Mouse (Mus musculus) intestine, embryonic 16.5 days (tissue): ENCODE measurements around the gene Ergic2. TPM values are rescaled to one million over a fixed set of nuclear protein-coding genes. Genes with fewer than 3 reads are reported as not detected.
A peak's percentile ranks its signal among the peaks of the same experiment; 100 is the strongest.

Source experiments
- ATAC-seq: fragments of 200-750 bp; cut with Nextera tagmentation; 2 replicates; pipeline ENCODE4 v1.8.0; 2017; ENCODE audit warnings: moderate TSS enrichment, moderate library complexity
- H3K27ac ChIP-seq: fragments of 300-500 bp; sonication (generic); 2 replicates; pipeline ENCODE4 v1.5.1; 2014; ENCODE audit warnings: mild to moderate bottlenecking, low read length
- H3K27me3 ChIP-seq: fragments of 300-500 bp; sonication (generic); replicated peaks from 2 replicates; pipeline ENCODE4 v1.6.1; 2014; ENCODE audit warnings: low read length, control low read depth, mixed read lengths; ENCODE audit not compliant: control insufficient read depth, insufficient read depth
- H3K36me3 ChIP-seq: fragments of 300-500 bp; sonication (generic); 2 replicates; pipeline ENCODE4 v1.6.1; 2014; ENCODE audit warnings: low read length, control low read depth; ENCODE audit not compliant: control insufficient read depth, insufficient read depth
- H3K4me1 ChIP-seq: fragments of 300-500 bp; sonication (generic); 2 replicates; pipeline ENCODE4 v1.6.1; 2014; ENCODE audit warnings: low read length, control low read depth, mixed read lengths; ENCODE audit not compliant: control insufficient read depth, insufficient read depth
- H3K4me2 ChIP-seq: fragments of 300-500 bp; sonication (generic); 2 replicates; pipeline ENCODE4 v1.6.1; 2014; ENCODE audit warnings: low read depth, low read length, control low read depth
- H3K4me3 ChIP-seq: fragments of 300-500 bp; sonication (generic); 2 replicates; pipeline ENCODE4 v1.5.1; 2014; ENCODE audit warnings: mild to moderate bottlenecking, low read length
- H3K9ac ChIP-seq: fragments of 300-500 bp; sonication (generic); 2 replicates; pipeline ENCODE4 v1.6.1; 2014; ENCODE audit warnings: low read depth, low read length
- H3K9me3 ChIP-seq: fragments of 300-500 bp; sonication (generic); 2 replicates; pipeline ENCODE4 v1.6.1; 2016; ENCODE audit warnings: low read length, control low read depth; ENCODE audit not compliant: control insufficient read depth
- WGBS: fragments of 180-500 bp; shearing (Covaris S2); extraction: QIAGEN DNeasy Blood & Tissue Kit; methylation state at CpG from one replicate; pipeline ENCODE4 v1.1.7; 2014; 5-methylcytosine and 5-hydroxymethylcytosine counted together
- polyA plus RNA-seq: library from polyadenylated mRNA; unstranded; fragments of >200 nt; fragmentation: Nextera tagmentation; extraction: Ambion mirVana; gene quantifications from 2 replicates; pipeline ENCODE4 v1.2.1, GENCODE M21; 2015

Ergic2 gene
- polyA plus RNA-seq, 1 experiment from 2014 or later, result 206 TPM

GRCm38 (mm10) chr6:148218235-148219076, 6.3 kb upstream of the Ergic2 start:
- no peak for ATAC-seq
- 79% methylated on average over 2 of the region's 2 CpGs for WGBS

GRCm38 (mm10) chr6:148216752-148217151, 4.6 kb upstream of the Ergic2 start:
- H3K36me3 ChIP-seq, result no peaks in the 10 kb centered on the region
- 91% methylated on average over 4 of the region's 4 CpGs for WGBS
- no peak overlapping the region for H3K4me2 ChIP-seq
- H3K4me3 ChIP-seq, result no peak overlapping the region
- no peak overlapping the region for H3K27ac ChIP-seq
- peaks cover 11% of the 10 kb centered on the region; the same call in 1 of the 2 replicates for H3K4me1 ChIP-seq
- H3K9ac ChIP-seq, result no peak overlapping the region
- no peaks in the 10 kb centered on the region for H3K9me3 ChIP-seq
- no peaks in the 10 kb centered on the region for H3K27me3 ChIP-seq
- no peak for ATAC-seq

More at GRCm38 (mm10) chr6:148218235-148219076, 6.3 kb upstream of the Ergic2 start:
- no peak overlapping the region for H3K4me3 ChIP-seq
- no peak overlapping the region for H3K9ac ChIP-seq
- H3K27ac ChIP-seq, result no peak overlapping the region
- H3K4me2 ChIP-seq, result no peak overlapping the region
- H3K36me3 ChIP-seq, result no peaks in the 10 kb centered on the region
- H3K9me3 ChIP-seq, result no peaks in the 10 kb centered on the region
- 0 out of 2 replicates have a peak, but pooled peaks cover 6% of the 10 kb centered on the region for H3K4me1 ChIP-seq
- no peaks in the 10 kb centered on the region for H3K27me3 ChIP-seq

GRCm38 (mm10) chr6:148214765-148215164, 2.6 kb upstream of the Ergic2 start:
- WGBS, result 3% methylated on average over 5 of the region's 5 CpGs

GRCm38 (mm10) chr6:148211391-148211876, 740 bp downstream of the Ergic2 start:
- H3K4me3 ChIP-seq, result peak overlapping the region; percentile 80
- peak overlapping the region; percentile 98 for H3K9ac ChIP-seq
- H3K4me1 ChIP-seq, result peaks cover 14% of the 10 kb centered on the region
- no peaks in the 10 kb centered on the region for H3K27me3 ChIP-seq
- peak overlapping the region; percentile 75 for H3K4me2 ChIP-seq
- under 1% methylated on average over 51 of the region's 51 CpGs for WGBS
- H3K36me3 ChIP-seq, result no peaks in the 10 kb centered on the region
- ATAC-seq, result peak; percentile 66
- H3K9me3 ChIP-seq, result no peaks in the 10 kb centered on the region
- H3K27ac ChIP-seq, result peak overlapping the region; percentile 82

More at GRCm38 (mm10) chr6:148214765-148215164, 2.6 kb upstream of the Ergic2 start:
- Histone ChIP-seq H3K27ac (no peak overlapping the region), H3K4me2 (no peak overlapping the region), H3K9ac (no peak overlapping the region), H3K9me3 (no peaks in the 10 kb centered on the region), H3K27me3 (no peaks in the 10 kb centered on the region), H3K4me3 (no peak overlapping the region), H3K36me3 (no peaks in the 10 kb centered on the region), H3K4me1 (peaks cover 14% of the 10 kb centered on the region)
- no peak for ATAC-seq

DNA sequence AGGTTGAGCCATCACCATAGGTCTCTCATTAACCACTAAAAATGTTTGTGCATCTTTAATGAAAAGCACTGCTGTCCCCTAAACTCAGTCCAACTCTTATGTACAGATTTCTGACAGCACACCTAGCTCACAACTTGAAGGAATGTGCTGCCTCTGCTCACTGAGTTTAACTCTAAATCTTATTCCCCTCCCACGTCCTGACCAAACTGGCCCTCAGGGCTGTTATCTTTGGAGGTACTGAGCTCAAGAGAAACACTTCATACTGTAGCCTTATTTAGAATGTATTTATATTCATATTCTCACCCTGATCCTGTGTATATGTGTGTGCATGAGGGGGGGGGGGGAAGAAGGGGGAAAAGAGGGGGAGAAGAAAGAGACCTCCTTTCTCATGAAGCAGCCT, 4.7 kb downstream of the Ergic2 start:
- no peak overlapping the region for H3K4me2 ChIP-seq
- 56% methylated on average over 1 of the region's 1 CpGs for WGBS
- ATAC-seq, result no peak
- H3K9me3 ChIP-seq, result no peaks in the 10 kb centered on the region
- no peak overlapping the region for H3K27ac ChIP-seq
- no peaks in the 10 kb centered on the region for H3K36me3 ChIP-seq
- H3K9ac ChIP-seq, result no peak overlapping the region
- no peaks in the 10 kb centered on the region for H3K27me3 ChIP-seq
- peaks cover 3% of the 10 kb centered on the region; the same call in 1 of the 2 replicates for H3K4me1 ChIP-seq
- no peak overlapping the region for H3K4me3 ChIP-seq

DNA sequence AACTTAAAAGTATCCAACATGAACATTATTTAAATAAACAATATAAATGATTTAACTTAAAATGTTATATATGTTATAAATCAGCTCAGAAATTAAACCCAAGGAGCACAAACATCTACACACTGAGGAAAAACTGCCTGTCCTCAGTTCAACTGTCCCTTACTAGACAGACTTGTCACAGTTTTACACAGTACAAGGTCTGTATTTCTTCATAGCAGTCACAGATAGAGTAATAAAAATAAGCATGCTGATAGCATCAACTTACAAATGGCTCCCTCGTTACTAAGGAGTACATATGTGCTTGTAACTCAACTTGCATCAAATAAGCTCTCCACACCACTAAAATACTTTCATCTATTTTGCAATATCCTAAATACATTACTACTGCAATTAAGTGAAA, 7.0 kb downstream of the Ergic2 start:
- peak; percentile 71 for ATAC-seq

GRCm38 (mm10) chr6:148199729-148200128, 12.4 kb downstream of the Ergic2 start:
- WGBS, result 78% methylated on average over 3 of the region's 3 CpGs
- Histone ChIP-seq H3K27ac (peak overlapping the region; percentile 43), H3K9ac (no peak overlapping the region), H3K4me3 (no peak overlapping the region), H3K4me2 (no peak overlapping the region), H3K27me3 (no peaks in the 10 kb centered on the region), H3K9me3 (no peaks in the 10 kb centered on the region), H3K4me1 (no peaks in the 10 kb centered on the region), H3K36me3 (peaks cover 3% of the 10 kb centered on the region; the same call in 1 of the 2 replicates)
- ATAC-seq, result peak; percentile 59; the same call in 1 of the 2 replicates

More for the DNA sequence above, 7.0 kb downstream of the Ergic2 start:
- H3K9me3 ChIP-seq, result no peaks in the 10 kb centered on the region
- no peaks in the 10 kb centered on the region for H3K4me1 ChIP-seq
- no peak overlapping the region for H3K4me2 ChIP-seq
- no peak overlapping the region for H3K4me3 ChIP-seq
- no peak overlapping the region; the same call in 1 of the 2 replicates for H3K27ac ChIP-seq
- peaks cover 3% of the 10 kb centered on the region; the same call in 1 of the 2 replicates for H3K36me3 ChIP-seq
- no peak overlapping the region for H3K9ac ChIP-seq
- WGBS, result 77% methylated on average over 1 of the region's 1 CpGs
- H3K27me3 ChIP-seq, result no peaks in the 10 kb centered on the region

DNA sequence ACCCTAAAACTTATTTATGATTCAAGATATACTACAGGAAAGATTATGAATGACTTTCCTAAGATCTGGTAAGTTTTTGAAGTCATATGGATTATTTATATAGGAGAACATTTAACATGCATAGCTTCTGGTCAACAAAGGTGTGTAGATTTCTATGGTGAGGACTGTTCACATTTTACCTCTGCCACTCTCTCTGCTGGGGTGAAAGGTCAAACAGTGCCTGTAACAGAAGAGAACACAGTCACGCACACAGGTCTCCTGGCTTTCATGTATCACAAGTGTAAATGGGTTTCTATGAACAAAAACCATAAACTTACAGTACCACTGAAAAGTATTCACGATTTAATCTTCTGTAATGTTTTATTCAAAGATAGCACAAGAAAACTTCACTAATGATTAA, 13.0 kb downstream of the Ergic2 start:
- Histone ChIP-seq H3K9ac (no peak overlapping the region), H3K4me2 (no peak overlapping the region), H3K4me3 (no peak overlapping the region), H3K27me3 (no peaks in the 10 kb centered on the region), H3K9me3 (no peaks in the 10 kb centered on the region), H3K36me3 (peaks cover 3% of the 10 kb centered on the region; the same call in 1 of the 2 replicates), H3K4me1 (no peaks in the 10 kb centered on the region), H3K27ac (0 out of 2 replicates have a peak overlapping the region, but pooled peaks have one; percentile 50)
- WGBS, result 68% methylated on average over 2 of the region's 2 CpGs
- peak; percentile 55 for ATAC-seq

- Histone ChIP-seq H3K27me3 (no peaks in the 10 kb centered on the region), H3K36me3 (peaks cover 4% of the 10 kb centered on the region; the same call in 1 of the 2 replicates), H3K27ac (peak overlapping the region; percentile 87), H3K9me3 (no peaks in the 10 kb centered on the region), H3K4me3 (no peak overlapping the region), H3K9ac (no peak overlapping the region), H3K4me2 (no peak overlapping the region), H3K4me1 (no peaks in the 10 kb centered on the region)
- ATAC-seq, result peak; percentile 97
- 67% methylated on average over 6 of the region's 6 CpGs for WGBS
These were observed 18.0 kb downstream of the Ergic2 start for GRCm38 (mm10) chr6:148193972-148194701.
